Mouse (Mus musculus) Patski (cell line): ENCODE measurements around the gene Cebpg. TPM values are rescaled to one million over a fixed set of nuclear protein-coding genes. Genes with fewer than 3 reads are reported as not detected.

ENCODE experiments used
- ATAC-seq: fragments of 100-300 bp; one replicate; pipeline ENCODE4 v1.8.0; 2021
- CTCF ChIA-PET: fragments of 350-600 bp; sonication (Branson Sonifier 250); formaldehyde crosslinking; loops from one replicate; lab custom pipeline; 2022; ENCODE audit warnings: inconsistent platforms; lab: Charles Lee
- POLR2A ChIA-PET: fragments of 350-600 bp; sonication (Branson Sonifier 250); formaldehyde crosslinking; loops from one replicate; lab custom pipeline; 2022; ENCODE audit warnings: antibody characterized with exemption, inconsistent platforms; lab: Charles Lee
- DNase-seq: peaks from one replicate; pipeline ENCODE4 v3.0.0-alpha.2; 2011; ENCODE audit warnings: low read depth, low spot score
- H3K27me3 ChIP-seq: fragments of 371-371 bp; one replicate; pipeline ENCODE4 v1.5.1; 2021
- CTCF ChIP-seq: fragments of 100-300 bp; IDR thresholded peaks from one replicate; pipeline ENCODE4 v1.5.1; 2021
- in situ Hi-C: fragments of 300-500 bp; cut with MboI; formaldehyde crosslinking; loops from 3 replicates; pipeline ENCODE4 v1.11.1; 2018; ENCODE audit warnings: low pct_unique_long_range_greater_than_20kb, mixed read lengths
- polyA plus RNA-seq: library from polyadenylated mRNA; unstranded; gene quantifications from one replicate; pipeline ENCODE4 v1.2.3, GENCODE M21; 2021

The Cebpg gene
- polyA plus RNA-seq, 1 experiment from 2014 or later: 30.2 TPM

DNA sequence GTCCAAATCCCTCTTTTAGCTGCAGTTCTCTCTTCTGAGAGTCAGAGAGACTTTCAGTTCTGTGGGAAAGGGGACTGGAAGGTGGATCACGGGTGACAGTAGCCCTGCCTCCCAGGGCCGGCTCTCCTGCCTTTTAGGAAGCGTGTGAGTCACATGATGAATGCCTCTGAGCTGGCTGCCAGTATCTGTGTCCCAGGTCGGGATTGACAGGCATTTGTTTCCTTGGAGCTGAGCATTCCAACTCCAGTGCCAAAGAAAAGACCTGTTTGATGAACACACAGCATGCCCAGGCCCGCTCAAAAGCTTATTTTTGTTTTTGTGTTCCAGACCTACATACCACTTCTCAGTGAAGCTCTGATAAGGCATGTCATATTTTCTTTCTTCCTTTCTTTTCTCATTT is 20.3 kb upstream of the Cebpg start:
- no peaks in the 10 kb centered on the region for H3K27me3 ChIP-seq
- no peak for DNase-seq
- ATAC-seq: no peak
- CTCF ChIA-PET: interaction anchor here (1.3 kb wide), 1 partner anchor 35 kb away, joined by 4 read pairs; no protein-coding TSS in a partner anchor
- in situ Hi-C loops: no loop called here
- POLR2A ChIA-PET: no interaction called here
- TF ChIP-seq CTCF: no peak

DNA sequence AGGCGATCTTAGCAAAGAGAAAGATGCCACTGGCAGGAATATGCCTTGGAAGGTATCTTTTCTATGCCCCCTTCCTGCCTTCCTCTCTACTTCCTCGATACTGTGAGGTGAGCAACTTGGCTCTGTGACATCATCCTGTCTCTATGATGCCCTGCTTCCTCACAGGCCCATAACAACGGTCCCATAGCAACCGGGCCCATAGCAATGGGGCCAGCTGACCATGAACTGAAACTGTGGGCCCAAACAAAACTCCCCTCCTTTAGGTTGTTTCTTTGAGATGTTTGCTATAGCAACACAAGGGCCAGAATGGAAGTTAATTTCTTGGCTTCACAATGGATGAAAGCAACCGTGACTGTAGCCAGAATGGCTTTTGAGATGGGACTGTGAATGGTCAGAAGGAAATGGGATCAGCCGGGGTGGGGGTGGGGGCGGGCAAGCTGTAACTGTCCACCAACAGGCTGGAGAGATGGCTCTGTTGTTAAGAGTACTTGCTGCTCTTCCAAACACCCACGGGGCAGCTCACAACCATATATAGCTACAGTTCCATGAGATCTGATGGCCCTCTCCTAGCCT is 10.4 kb upstream of the Cebpg start:
- ChIA-PET CTCF (interaction anchor here (1.2 kb wide), 1 partner anchor 35 kb away, joined by 3 read pairs; no protein-coding TSS in a partner anchor), POLR2A (no interaction called here)
- TF ChIP-seq CTCF: no peak
- DNase-seq: no peak
- ATAC-seq: no peak
- H3K27me3 ChIP-seq: no peaks in the 10 kb centered on the region
- in situ Hi-C loops: no loop called here

DNA sequence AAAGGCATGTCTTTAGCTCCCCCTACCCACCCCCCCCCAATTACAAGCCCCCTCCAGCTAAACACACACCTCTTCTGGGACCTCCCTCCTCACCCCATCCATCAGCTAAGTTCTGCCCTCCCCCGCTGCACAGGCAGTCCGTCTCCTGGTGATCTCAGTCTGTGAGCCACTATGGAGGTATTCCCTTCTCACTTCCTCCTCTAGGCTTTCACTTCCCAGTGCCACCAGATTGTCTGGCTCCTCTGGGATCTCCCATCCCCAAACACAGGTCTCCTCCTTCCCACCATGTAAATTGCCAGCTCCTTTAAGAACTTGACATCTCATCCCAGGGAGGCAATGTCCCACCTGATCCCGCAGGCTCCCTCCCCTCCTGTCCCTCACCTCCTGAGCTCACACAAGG is 9.6 kb upstream of the Cebpg start:
- in situ Hi-C loops: no loop called here
- H3K27me3 ChIP-seq: no peaks in the 10 kb centered on the region
- CTCF ChIA-PET: interaction anchor here (0.8 to 1.2 kb wide), 2 partner anchors 14 to 35 kb away, joined by 3 read pairs; no protein-coding TSS in a partner anchor
- POLR2A ChIA-PET: interaction anchor here (0.6 kb wide), 2 partner anchors 12 to 29 kb away, joined by 5 to 7 read pairs; no protein-coding TSS in a partner anchor
- DNase-seq (no peak), ATAC-seq (no peak)
- no peak for TF ChIP-seq CTCF

DNA sequence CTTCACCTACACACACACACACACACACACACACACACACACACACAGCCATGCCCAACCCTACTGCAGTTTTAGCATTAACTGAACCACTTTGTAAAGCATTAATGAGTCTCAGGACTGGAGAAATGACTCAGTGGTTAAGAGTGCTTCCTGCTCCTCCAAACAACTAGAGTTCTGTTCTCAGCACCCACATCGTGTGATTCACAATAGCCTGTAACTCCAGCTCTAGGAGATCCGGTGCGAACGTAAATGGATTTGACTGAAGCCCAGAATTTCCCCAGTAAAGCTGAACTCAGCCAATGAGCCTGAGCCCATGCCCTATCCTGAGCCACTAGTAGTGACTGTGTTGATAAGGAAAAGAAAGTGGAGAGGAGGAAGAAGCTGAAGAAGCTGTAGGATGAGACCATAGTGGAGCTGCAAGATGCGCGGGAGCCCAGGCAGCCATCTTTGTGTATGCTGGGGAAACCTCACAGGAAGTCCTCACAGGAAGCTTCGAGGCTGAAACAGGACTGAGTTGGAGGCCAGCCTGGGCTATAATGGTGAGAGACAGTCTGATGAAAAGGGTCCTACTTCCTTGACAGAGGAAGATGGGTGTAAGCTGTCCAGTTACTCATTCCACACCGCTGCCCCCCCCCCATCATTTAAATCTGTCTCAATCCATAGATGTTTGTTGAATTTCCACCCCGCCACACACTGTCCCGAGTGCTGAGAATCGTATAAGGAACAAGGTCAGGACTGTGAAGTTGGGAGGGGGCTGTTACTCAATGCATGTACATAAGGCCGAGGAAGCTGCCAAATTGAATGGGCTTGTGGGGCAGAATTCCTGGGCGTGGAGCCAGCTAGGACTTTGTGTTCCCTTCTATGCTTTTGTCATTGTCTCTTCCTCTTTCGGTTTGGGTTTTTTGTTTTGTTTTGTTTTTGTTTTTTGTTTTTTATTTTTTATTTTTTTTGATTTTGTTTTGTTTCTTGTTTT is 8.2 kb upstream of the Cebpg start:
- DNase-seq (no peak), ATAC-seq (peak; percentile 47)
- in situ Hi-C loops: no loop called here

DNA sequence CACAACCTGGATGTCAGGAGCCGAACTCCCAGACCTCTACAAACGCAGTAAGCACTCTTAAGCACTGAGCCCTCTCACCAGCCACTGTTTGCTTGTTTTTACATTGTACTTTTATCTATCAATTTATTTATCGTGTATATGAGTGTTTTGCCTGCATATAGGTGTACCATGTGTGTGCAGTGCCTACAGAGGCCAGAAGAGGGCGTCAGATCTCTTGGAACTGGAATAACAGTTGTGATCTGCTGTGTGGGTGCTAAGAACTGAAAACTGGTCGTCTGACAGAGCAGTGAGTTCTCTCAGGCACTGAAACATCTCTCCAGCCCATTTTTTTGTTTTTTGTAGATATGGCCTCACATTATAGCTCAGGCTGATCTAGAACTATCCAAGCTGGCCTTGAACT is 3.1 kb upstream of the Cebpg start:
- no peak for DNase-seq
- POLR2A ChIA-PET: no interaction called here

More for the DNA sequence above, 8.2 kb upstream of the Cebpg start:
- H3K27me3 ChIP-seq: no peaks in the 10 kb centered on the region
- CTCF ChIA-PET: interaction anchor here (1.5 kb wide), 1 partner anchor 15 kb away, joined by 4 read pairs; no protein-coding TSS in a partner anchor
- TF ChIP-seq CTCF: no peak
- POLR2A ChIA-PET: interaction anchor here (0.6 kb wide), 1 partner anchor 8 kb away, joined by 3 read pairs; the partner anchor contains the start of gene Cebpg

GRCm38 (mm10) chr7:35058329-35058728 is 2.0 kb upstream of the Cebpg start:
- POLR2A ChIA-PET: no interaction called here
- no peaks in the 10 kb centered on the region for H3K27me3 ChIP-seq
- no peak for TF ChIP-seq CTCF
- in situ Hi-C loops: no loop called here
- DNase-seq: no peak
- CTCF ChIA-PET: no interaction called here
- no peak for ATAC-seq

More for the DNA sequence above, 3.1 kb upstream of the Cebpg start:
- no peak for TF ChIP-seq CTCF
- CTCF ChIA-PET: interaction anchor here (0.8 to 1.4 kb wide), 2 partner anchors 11 to 40 kb away, joined by 3 read pairs; no protein-coding TSS in a partner anchor
- ATAC-seq: no peak
- in situ Hi-C loops: no loop called here
- no peaks in the 10 kb centered on the region for H3K27me3 ChIP-seq

- in situ Hi-C loops: no loop called here
- H3K27me3 ChIP-seq: no peaks in the 10 kb centered on the region
- CTCF ChIA-PET: no interaction called here
- no peak for TF ChIP-seq CTCF
- DNase-seq (no peak), ATAC-seq (no peak)
- POLR2A ChIA-PET: interaction anchor here (0.5 kb wide), 1 partner anchor 21 kb away, joined by 5 read pairs; no protein-coding TSS in a partner anchor
Observed at GRCm38 (mm10) chr7:35057569-35057968, 1.2 kb upstream of the Cebpg start.

DNA sequence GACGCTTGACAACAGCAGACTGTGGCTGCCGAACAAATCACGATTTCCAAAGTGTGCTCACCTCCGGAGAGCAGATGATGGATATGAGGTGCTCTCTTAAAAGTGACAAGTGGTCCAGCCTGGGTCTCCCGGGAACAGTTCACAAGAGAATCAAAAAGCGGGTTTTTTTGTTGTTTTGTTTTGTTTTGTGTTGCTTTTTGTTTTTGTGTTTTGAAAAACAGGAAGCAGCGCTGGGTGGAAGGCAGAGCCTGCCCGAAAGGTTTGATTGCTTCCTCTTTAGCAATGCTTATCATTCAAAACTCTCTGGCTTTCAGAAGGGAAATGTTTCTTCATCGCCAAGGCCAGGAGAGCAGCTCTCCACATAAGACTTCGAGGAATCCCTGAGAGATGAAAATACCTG is 626 bp upstream of the Cebpg start:
- ChIA-PET CTCF (no interaction called here), POLR2A (no interaction called here)
- ATAC-seq: no peak
- no peak for DNase-seq
- no peak for TF ChIP-seq CTCF
- in situ Hi-C loops: no loop called here
- no peaks in the 10 kb centered on the region for H3K27me3 ChIP-seq

GRCm38 (mm10) chr7:35055619-35056435 is 546 bp downstream of the Cebpg start:
- CTCF ChIA-PET: interaction anchor here (1.0 to 1.5 kb wide), 2 partner anchors 113 to 115 kb away, joined by 3 to 4 read pairs; no protein-coding TSS in a partner anchor
- H3K27me3 ChIP-seq: no peaks in the 10 kb centered on the region
- peak; percentile 48 for ATAC-seq
- in situ Hi-C loops: no loop called here
- DNase-seq: no peak
- POLR2A ChIA-PET: interaction anchor here (0.7 to 1.3 kb wide), 2 partner anchors 8 to 55 kb away, joined by 3 read pairs; no protein-coding TSS in a partner anchor
- TF ChIP-seq CTCF: no peak
